Mouse (Mus musculus) neural tube, embryonic 11.5 days (tissue): ENCODE results near the gene Igfbp2. TPM values are rescaled to one million over a fixed set of nuclear protein-coding genes. Genes with fewer than 3 reads are reported as not detected.

Source experiments
- ATAC-seq: fragments of 200-750 bp; cut with Nextera tagmentation; 2 replicates; pipeline ENCODE4 v1.8.0; 2017; ENCODE audit warnings: moderate number of reproducible peaks, mild to moderate bottlenecking, moderate TSS enrichment, moderate library complexity; ENCODE audit not compliant: insufficient read depth, low FRiP score, low TSS enrichment
- DNase-seq: peaks from one replicate; pipeline ENCODE4 v3.0.0-alpha.2; 2015; ENCODE audit warnings: low spot score
- H3K27ac ChIP-seq: fragments of 300-500 bp; sonication (generic); 2 replicates; pipeline ENCODE4 v1.5.1; 2014; ENCODE audit warnings: low read depth, mild to moderate bottlenecking, low read length
- H3K27me3 ChIP-seq: fragments of 300-500 bp; sonication (generic); 2 replicates; pipeline ENCODE4 v1.6.1; 2014; ENCODE audit warnings: mild to moderate bottlenecking, low read length, mixed read lengths; ENCODE audit not compliant: control insufficient read depth, insufficient read depth
- H3K36me3 ChIP-seq: fragments of 300-500 bp; sonication (generic); 2 replicates; pipeline ENCODE4 v1.6.1; 2014; ENCODE audit warnings: mild to moderate bottlenecking, low read length, moderate library complexity, mixed read lengths; ENCODE audit not compliant: control insufficient read depth, insufficient read depth
- H3K4me1 ChIP-seq: fragments of 300-500 bp; sonication (generic); 2 replicates; pipeline ENCODE4 v1.6.1; 2014; ENCODE audit warnings: low read length, mixed read lengths; ENCODE audit not compliant: control insufficient read depth, insufficient read depth
- H3K4me2 ChIP-seq: fragments of 300-500 bp; sonication (generic); 2 replicates; pipeline ENCODE4 v1.6.1; 2014; ENCODE audit warnings: low read depth, mild to moderate bottlenecking, moderate library complexity
- H3K4me3 ChIP-seq: fragments of 300-500 bp; sonication (generic); 2 replicates; pipeline ENCODE4 v1.5.1; 2014; ENCODE audit warnings: low read depth, low read length
- H3K9ac ChIP-seq: fragments of 300-500 bp; sonication (generic); 2 replicates; pipeline ENCODE4 v1.6.1; 2014; ENCODE audit warnings: mild to moderate bottlenecking, low read length
- H3K9me3 ChIP-seq: fragments of 300-500 bp; sonication (generic); 2 replicates; pipeline ENCODE4 v1.6.1; 2016; ENCODE audit warnings: low read length; ENCODE audit not compliant: control insufficient read depth
- WGBS: fragments of 180-500 bp; shearing (Covaris S2); extraction: QIAGEN DNeasy Blood & Tissue Kit; methylation state at CpG from one replicate; pipeline ENCODE4 v1.1.7; 2014; 5-methylcytosine and 5-hydroxymethylcytosine counted together
- polyA plus RNA-seq: library from polyadenylated mRNA; unstranded; fragments of >200 nt; fragmentation: Nextera tagmentation; extraction: Ambion mirVana; gene quantifications from 2 replicates; pipeline ENCODE4 v1.2.1, GENCODE M21; 2014

The Igfbp2 gene
- polyA plus RNA-seq, 1 experiment from 2014 or later: 422 TPM

DNA sequence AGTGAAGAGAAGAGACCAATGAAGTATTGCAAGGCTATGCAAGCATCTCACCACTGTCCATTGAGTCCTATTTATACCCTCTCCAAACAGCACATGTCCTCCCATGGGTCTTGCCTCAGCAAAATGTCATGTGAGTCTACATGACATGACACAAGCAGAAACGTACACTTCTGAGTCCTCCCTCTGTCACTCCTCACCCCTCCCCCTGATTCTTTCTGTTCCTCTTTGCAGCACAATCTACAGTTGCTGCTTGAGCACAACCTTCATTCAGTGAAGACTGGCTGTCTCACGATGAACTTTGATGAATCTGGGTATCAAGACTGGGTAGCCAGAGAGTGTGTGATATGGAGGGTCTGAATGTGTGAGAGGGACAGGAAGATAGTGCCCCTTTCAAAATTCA, 28.2 kb upstream of the Igfbp2 start:
- H3K4me2 ChIP-seq: no peak overlapping the region
- no peaks in the 10 kb centered on the region for H3K27me3 ChIP-seq
- H3K9me3 ChIP-seq: no peaks in the 10 kb centered on the region
- H3K36me3 ChIP-seq: no peaks in the 10 kb centered on the region
- H3K4me3 ChIP-seq: no peak overlapping the region
- H3K4me1 ChIP-seq: no peaks in the 10 kb centered on the region
- 89% methylated on average over 2 of the region's 2 CpGs for WGBS
- H3K27ac ChIP-seq: no peak overlapping the region
- H3K9ac ChIP-seq: no peak overlapping the region
- DNase-seq (no peak), ATAC-seq (no peak)

GRCm38 (mm10) chr1:72797102-72797665, 27.1 kb upstream of the Igfbp2 start:
- no peaks in the 10 kb centered on the region for H3K27me3 ChIP-seq
- H3K27ac ChIP-seq: no peak overlapping the region
- no peaks in the 10 kb centered on the region for H3K9me3 ChIP-seq
- no peak overlapping the region for H3K9ac ChIP-seq
- H3K4me2 ChIP-seq: no peak overlapping the region
- DNase-seq (no peak), ATAC-seq (no peak)
- H3K36me3 ChIP-seq: no peaks in the 10 kb centered on the region
- no peak overlapping the region for H3K4me3 ChIP-seq
- H3K4me1 ChIP-seq: no peaks in the 10 kb centered on the region
- 69% methylated on average over 4 of the region's 4 CpGs for WGBS

DNA sequence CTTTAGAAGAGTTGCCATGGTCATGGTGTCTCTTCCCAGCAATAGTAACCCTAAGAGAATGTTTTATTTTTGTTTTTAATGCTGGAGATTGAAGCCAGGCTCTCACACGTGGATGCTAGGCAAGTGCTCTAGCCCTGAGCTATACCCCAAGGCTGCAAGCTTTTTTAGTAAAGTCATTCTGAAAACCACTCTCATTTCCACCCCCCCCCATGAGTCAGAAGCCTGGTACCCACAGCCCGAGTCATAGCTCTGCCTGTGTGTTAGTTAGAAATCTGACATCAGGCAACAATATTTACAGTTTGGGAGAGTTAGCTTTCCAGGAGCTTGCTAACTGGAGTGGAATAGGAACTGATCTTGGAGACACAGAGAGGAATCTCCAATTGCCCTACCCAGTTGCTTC, 25.9 kb upstream of the Igfbp2 start:
- DNase-seq (no peak), ATAC-seq (no peak)
- Histone ChIP-seq H3K27ac (no peak overlapping the region), H3K4me1 (no peaks in the 10 kb centered on the region), H3K4me2 (no peak overlapping the region), H3K4me3 (no peak overlapping the region), H3K27me3 (no peaks in the 10 kb centered on the region), H3K9ac (no peak overlapping the region), H3K9me3 (no peaks in the 10 kb centered on the region), H3K36me3 (no peaks in the 10 kb centered on the region)
- 89% methylated on average over 2 of the region's 2 CpGs for WGBS

DNA sequence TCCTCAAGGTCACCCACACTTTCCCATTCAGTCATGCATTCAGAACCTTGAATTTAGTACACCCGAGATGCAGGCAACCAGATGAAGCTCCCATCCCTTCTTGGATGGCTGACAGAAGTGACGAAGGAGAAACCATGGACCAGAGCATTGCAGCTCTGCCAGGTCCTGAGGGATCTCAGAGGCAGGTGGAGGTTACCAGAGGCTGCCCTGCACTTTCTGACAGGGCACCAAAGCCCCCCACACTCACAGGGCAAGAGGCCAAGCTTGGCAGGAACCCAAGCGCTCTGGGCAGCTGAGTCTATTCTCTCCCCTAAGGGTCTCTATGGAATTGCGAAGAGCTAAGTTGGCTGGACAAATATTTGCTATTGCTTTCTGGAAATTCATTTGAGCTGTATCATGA, 20.3 kb upstream of the Igfbp2 start:
- Histone ChIP-seq H3K9ac (no peak overlapping the region), H3K27me3 (no peaks in the 10 kb centered on the region), H3K4me3 (no peak overlapping the region), H3K4me2 (no peak overlapping the region), H3K36me3 (no peaks in the 10 kb centered on the region), H3K9me3 (no peaks in the 10 kb centered on the region), H3K4me1 (peaks cover 7% of the 10 kb centered on the region), H3K27ac (no peak overlapping the region)
- no peak for DNase-seq
- ATAC-seq: no peak
- 89% methylated on average over 4 of the region's 4 CpGs for WGBS

- peak; percentile 19 for DNase-seq
- Histone ChIP-seq H3K9me3 (no peaks in the 10 kb centered on the region), H3K4me1 (peaks cover 7% of the 10 kb centered on the region), H3K36me3 (no peaks in the 10 kb centered on the region), H3K9ac (no peak overlapping the region), H3K27ac (no peak overlapping the region), H3K4me3 (no peak overlapping the region), H3K4me2 (no peak overlapping the region), H3K27me3 (no peaks in the 10 kb centered on the region)
- no peak for ATAC-seq
- WGBS: 23% methylated on average over 8 of the region's 8 CpGs
These were observed 19.3 kb upstream of the Igfbp2 start for GRCm38 (mm10) chr1:72805037-72805436.

GRCm38 (mm10) chr1:72805476-72806043, 18.7 kb upstream of the Igfbp2 start:
- Histone ChIP-seq H3K27me3 (no peaks in the 10 kb centered on the region), H3K4me1 (peaks cover 7% of the 10 kb centered on the region), H3K4me3 (no peak overlapping the region), H3K9ac (peak overlapping the region; percentile 0; the same call in 1 of the 2 replicates), H3K36me3 (no peaks in the 10 kb centered on the region), H3K27ac (peak overlapping the region; percentile 11; the same call in 1 of the 2 replicates), H3K9me3 (no peaks in the 10 kb centered on the region), H3K4me2 (no peak overlapping the region)
- 11% methylated on average over 4 of the region's 4 CpGs for WGBS
- peak; percentile 38 for ATAC-seq
- DNase-seq: peak; percentile 31

GRCm38 (mm10) chr1:72806044-72806584, 18.2 kb upstream of the Igfbp2 start:
- H3K36me3 ChIP-seq: no peaks in the 10 kb centered on the region
- peak overlapping the region; percentile 11; the same call in 1 of the 2 replicates for H3K27ac ChIP-seq
- H3K4me3 ChIP-seq: no peak overlapping the region
- WGBS: 7% methylated on average over 11 of the region's 11 CpGs
- no peak overlapping the region; the same call in 1 of the 2 replicates for H3K4me2 ChIP-seq
- H3K9me3 ChIP-seq: no peaks in the 10 kb centered on the region
- H3K4me1 ChIP-seq: peaks cover 7% of the 10 kb centered on the region
- peak overlapping the region; percentile 0; the same call in 1 of the 2 replicates for H3K9ac ChIP-seq
- no peaks in the 10 kb centered on the region for H3K27me3 ChIP-seq
- ATAC-seq (peak; percentile 85), DNase-seq (peak; percentile 77)

- DNase-seq: no peak
- Histone ChIP-seq H3K4me2 (no peak overlapping the region), H3K36me3 (no peaks in the 10 kb centered on the region), H3K9ac (no peak overlapping the region), H3K27ac (no peak overlapping the region), H3K4me1 (peaks cover 11% of the 10 kb centered on the region), H3K4me3 (no peak overlapping the region), H3K27me3 (no peaks in the 10 kb centered on the region), H3K9me3 (no peaks in the 10 kb centered on the region)
- no peak for ATAC-seq
- whole genome bisulfite sequencing: 88% methylated on average over 7 of the region's 7 CpGs
These were observed 15.0 kb upstream of the Igfbp2 start for GRCm38 (mm10) chr1:72809304-72809703.
